Mouse (Mus musculus) inflammation-experienced regulatory T-cells (primary cell): ENCODE measurements around the gene Cap2. TPM values are rescaled to one million over a fixed set of nuclear protein-coding genes. Genes with fewer than 3 reads are reported as not detected.

Source experiments
- polyA plus RNA-seq, 2 experiments: library from polyadenylated mRNA; unstranded; fragments of 100-300 nt; shearing (Covaris generic); gene quantifications; one replicate each; pipeline ENCODE4 v1.2.1; 2017

Cap2 gene
- polyA plus RNA-seq: under 1 TPM in 1 of 2 experiments, not detected in 1; 0.19 TPM

GRCm38 (mm10) chr13:46501800-46502389 lies at the start of gene Cap2:
Cap2 (plus strand) TSS chr13:46501848.

GRCm38 (mm10) chr13:46669048-46669619 lies 167.5 kb downstream of the Cap2 start, which contains the start of gene Fam8a1:
Fam8a1 (plus strand) TSS chr13:46669522.

Other genes starting within 250 kb of the Cap2 start
- gene Stmnd1, start 228.1 kb upstream of the Cap2 start, polyA plus RNA-seq: under 1 TPM in 1 of 2 experiments, not detected in 1; 0.11 TPM
- under 1 TPM; 0.10 to 0.94 TPM for gene Rbm24, start 83.4 kb upstream of the Cap2 start, polyA plus RNA-seq
- gene Fam8a1, start 167.7 kb downstream of the Cap2 start, polyA plus RNA-seq: 10 to 100 TPM; 22.3 to 24.7 TPM
- 100 to 1,000 TPM in 1 of 2 experiments, 10 to 100 TPM in 1; 99.1 to 142 TPM for gene Nup153, start 226.1 kb downstream of the Cap2 start, polyA plus RNA-seq